Mouse (Mus musculus): ENCODE measurements around the gene Cps1.

Cps1 gene

DNA sequence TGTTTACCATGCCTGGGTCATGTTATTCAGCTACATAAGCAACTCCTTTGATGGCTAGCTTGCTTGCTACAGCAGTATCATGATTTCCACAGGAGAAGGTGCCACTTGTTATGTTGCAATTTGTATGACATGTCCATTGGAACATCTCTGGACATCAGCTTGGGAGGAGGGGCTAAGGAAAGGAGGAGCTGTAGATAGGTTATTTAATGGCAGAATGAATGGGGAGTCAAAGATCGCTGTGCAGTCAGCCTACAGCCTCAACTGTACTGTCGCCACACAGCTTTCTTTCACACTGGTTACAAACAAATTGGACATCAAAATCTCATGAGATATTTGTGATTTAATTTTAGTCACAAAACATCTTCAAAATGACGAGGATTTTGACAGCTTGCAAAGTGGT, at the start of gene Cps1:
Gene Cps1, plus strand, starts transcription at position 230 of the 400 bp plus-strand sequence.
- DNase-seq: no peak

GRCm38 (mm10) chr1:67077739-67078138, 45.1 kb upstream of the Cps1 start:
- no peak for DNase-seq

GRCm38 (mm10) chr1:67078666-67079065, 44.2 kb upstream of the Cps1 start:
- DNase-seq: no peak

DNA sequence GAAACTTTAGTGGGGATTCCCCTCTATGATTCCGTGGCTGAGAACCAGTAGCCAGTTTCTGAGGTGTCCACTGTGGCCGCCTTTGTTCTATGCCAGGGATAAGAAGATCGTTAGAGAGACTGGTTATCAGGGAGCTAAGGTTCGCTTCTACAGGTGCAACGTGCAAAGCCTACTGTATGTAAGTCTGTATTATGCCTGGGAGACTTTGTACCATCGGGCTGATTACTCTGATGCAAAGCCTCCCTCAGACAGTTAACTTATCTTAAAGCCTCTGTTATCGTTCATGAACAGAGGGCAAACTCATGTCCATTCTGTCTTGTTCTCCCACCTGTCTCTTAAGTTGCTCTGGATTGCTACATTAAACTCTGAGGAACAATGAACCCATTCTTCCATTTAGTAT, 43.7 kb upstream of the Cps1 start:
- no peak for DNase-seq

- DNase-seq: no peak
Observed at GRCm38 (mm10) chr1:67092473-67092872, 30.4 kb upstream of the Cps1 start.

DNA sequence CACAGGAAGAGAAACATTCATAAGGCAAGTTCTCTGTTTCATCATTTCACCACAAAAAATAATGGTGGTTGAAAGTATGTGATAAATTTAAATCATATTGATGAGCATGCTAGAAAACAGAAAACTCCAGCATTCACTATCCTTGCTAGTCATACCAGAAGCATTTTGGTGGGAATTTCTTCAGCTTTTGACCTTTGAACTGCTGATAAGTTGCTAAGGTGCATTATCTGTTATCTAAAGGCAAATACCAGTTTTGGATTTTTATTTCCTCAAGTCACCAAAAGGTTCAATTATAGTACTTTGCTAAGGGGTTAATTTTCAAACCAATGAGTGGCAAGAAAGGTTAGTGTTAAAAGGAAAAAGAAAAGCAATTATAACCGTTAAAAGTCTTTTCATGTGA, 23.6 kb upstream of the Cps1 start:
- no peak for DNase-seq

DNA sequence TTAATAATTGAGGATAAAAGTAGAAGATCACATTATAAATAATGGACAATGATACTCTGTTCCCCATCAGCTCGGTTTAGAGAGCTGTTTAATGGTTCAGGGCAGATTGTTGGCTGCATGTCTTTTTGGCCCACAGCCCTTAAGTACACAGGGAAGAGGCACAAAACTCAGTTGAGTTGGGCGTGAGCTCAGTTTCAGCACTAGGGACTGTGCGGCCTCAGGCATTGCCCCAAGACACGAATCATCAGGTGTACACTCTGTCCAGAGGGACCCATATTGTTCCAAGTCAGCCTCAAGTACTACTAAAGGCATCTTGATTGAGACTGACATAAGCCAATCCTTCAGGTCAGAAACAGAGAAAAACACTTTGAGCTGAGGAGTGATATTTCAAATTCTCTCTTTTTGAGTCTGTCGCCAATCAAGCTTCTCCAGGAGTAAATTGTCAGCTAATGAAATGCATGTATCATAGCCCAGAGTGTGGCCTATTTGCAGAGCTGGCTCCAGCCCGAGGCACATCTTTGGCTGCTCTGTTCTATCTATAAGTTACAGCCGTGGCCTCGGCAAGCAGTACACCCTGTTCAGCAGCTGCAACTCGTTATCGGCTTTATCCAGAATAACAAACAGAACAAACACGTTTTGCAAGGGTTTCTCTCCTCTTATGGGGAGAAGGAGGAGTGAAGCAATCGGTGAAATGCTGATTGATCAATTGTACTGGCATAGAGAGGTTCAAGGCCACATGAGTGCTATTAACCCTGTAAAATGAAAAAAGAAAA, 19.2 kb upstream of the Cps1 start:
- DNase-seq: no peak

DNA sequence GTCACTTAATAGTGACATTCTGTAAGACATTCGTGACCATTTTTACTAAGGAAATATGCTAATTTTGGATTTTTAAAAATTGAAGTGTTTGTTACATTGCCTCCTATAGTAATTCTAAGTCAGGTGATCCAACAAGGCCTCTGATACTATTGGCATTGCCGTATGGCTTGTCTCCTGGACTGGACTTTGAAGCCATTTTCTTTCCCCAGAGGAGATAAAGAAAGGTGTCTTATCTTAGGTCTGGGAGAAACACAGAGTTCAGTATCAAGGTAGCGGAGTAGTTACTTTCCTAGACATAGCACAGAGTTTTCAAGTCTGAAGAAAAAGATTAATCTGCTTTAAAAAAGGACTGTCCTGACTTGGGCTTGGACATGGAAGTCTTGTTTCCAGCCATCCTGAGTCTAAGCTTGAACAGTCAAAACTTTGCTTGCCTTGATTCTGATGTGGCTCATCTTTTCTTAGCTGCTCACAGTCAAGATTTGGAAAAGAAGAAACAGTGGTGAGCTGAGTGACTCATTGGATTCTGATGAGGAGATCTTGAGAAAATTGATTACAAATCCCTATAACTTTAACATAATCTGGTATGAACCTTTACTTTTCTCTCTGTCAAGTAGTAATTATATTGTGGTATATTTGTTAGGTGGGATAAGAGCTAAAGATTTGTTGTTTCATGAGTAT, 11.1 kb upstream of the Cps1 start:
- DNase-seq: no peak

- no peak for DNase-seq
Observed at GRCm38 (mm10) chr1:67113343-67114030, 9.3 kb upstream of the Cps1 start.

GRCm38 (mm10) chr1:67116571-67116970, 6.3 kb upstream of the Cps1 start:
- no peak for DNase-seq

DNA sequence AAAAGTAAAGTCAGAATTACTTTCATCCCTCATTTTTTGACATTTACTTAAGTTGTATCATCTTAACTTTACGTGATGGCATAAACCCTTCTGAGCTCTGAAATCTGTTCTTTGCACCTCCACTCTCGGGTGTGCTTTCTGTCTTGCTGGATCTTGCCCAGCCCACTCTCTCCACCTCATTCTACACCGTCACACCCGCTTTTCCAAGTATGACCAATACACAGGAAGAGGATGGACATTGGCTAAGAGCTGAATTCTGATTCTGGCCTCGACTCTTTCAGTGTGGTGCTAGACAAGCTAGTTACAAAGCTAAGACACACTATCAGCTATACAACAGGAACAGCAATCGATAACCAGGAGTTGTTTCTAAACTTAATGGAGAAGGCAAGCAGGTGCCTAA, 5.0 kb upstream of the Cps1 start:
- no peak for DNase-seq

DNA sequence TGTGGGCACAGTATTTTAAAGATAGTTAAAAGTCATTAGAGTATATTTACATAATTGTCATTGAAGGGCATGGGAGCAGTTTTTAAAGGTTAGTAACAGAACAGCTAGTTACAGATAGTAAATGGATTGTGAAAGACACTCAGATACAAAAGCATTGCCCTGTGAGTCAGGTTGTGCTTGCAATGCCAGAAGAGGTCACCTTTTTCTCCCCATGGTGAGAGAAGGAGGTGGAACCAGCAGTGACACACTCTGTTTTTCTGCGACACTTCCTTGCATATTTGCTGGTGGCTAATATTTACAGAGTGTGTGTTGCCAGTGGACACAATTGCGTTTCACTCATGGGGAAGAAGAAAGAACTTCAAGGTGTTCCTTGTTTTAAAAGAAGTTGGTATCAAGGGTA, 2.6 kb downstream of the Cps1 start:
- no peak for DNase-seq

GRCm38 (mm10) chr1:67143939-67144338, 21.1 kb downstream of the Cps1 start:
- no peak for DNase-seq

GRCm38 (mm10) chr1:67151246-67151645, 28.4 kb downstream of the Cps1 start:
- no peak for DNase-seq

GRCm38 (mm10) chr1:67167283-67167682, 44.5 kb downstream of the Cps1 start:
- DNase-seq: no peak

GRCm38 (mm10) chr1:67181165-67181564, 58.3 kb downstream of the Cps1 start:
- peak; percentile 5 to 24 for DNase-seq

GRCm38 (mm10) chr1:67182201-67182600, 59.4 kb downstream of the Cps1 start:
- DNase-seq: no peak

DNA sequence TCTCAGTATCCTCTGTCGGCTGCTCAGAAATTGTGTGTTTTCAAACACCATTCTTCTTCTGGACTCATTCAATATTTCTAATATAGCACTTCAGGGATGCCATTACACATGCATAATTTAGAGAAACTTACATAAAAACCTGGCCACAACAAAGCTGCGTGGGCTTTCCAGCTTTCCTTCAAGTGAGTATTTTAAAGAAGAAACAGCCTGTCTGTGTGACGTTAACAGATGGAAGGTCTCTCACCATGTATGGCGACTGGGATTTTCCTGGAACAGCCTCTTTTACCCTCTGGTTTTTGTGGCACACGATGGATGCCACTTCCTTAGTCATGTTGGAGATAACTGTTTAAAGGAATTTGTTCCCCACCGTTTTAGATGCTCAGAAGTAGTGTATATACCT, 60.7 kb downstream of the Cps1 start:
- DNase-seq: no peak

DNA sequence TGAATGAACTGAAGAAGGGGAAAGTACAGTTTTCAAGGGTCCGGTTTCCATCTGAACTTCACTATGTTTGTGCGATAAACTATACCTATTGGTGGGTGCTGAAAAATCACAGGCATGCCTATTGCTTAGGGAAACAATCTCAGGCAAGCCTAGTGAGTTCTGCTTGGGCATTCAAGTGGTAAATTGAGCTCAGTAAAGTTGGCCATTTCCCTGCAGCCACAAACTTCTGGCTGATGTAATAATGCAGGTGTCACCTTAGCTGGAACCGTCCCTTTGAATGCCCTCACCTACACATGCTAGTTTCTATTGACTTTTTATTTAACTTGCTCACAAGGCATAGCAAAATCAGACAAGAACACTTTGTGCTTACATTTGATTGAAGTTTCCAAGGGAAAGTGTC, 61.3 kb downstream of the Cps1 start:
- no peak for DNase-seq

DNA sequence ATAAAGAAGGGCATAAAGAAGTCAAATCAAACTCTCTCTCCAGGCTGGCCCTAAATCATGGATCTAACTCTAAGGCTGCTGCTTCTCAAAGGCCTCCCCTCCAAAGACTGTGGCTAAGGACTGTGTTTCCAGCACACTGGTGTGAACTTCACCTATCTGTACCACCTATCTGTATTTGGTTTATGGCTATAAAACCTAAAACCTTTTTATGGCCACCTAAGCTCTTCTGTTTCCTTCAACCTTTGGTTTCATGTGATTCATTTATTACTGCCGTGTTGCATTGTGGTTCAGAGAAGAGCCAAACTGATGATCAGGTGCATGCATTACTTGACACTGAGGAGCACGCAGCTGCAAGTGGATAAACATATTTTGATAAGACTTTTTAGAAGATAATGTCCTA, 74.5 kb downstream of the Cps1 start:
- DNase-seq: no peak

GRCm38 (mm10) chr1:67218339-67218944, 95.6 kb downstream of the Cps1 start:
- peak in 1 of 2 experiments; percentile 1 for DNase-seq

DNA sequence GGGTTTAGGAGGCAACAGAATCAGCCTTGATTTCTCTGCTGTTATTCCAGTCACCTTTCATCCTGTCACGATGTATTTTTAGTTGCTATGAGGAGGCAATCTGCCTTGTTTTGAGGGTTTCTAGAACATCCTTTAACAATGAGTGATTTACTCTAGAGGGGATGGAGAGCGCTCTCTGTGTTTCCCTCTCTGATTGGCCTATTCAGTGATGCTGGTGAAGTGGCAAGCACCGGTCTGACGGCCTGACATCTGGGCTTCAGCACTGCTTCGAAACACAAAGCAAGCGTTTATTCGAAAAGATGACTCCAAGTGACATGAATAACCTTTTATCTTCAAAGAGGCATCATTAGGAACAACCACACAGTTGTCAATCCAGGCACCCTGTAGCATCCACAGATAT, 100.8 kb downstream of the Cps1 start:
- DNase-seq: no peak

DNA sequence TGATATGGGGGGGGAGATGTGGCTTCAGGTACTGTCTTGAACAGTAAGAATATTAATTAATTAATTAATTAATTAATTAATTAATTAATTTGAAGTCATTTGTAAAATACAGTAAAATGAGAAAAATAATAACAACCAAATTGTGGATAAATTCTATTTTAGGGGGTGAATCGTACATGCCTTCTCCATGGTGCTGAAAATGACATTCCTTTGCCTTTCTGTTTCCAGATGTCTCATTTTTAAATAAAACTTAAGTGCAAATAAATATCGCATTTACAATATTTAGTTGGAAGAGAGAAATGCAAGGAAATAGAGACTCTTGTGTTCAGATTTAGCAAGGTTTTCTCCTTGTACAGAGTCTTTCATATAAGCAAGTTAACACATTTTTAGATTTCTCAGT, 112.0 kb downstream of the Cps1 start:
- DNase-seq: no peak

Data from kidney, adult 8-10 months (tissue).